Mouse (Mus musculus) spleen, adult 2 months (tissue): Measurements from ENCODE around the gene Gm45337. TPM values are rescaled to one million over a fixed set of nuclear protein-coding genes. Genes with fewer than 3 reads are reported as not detected.
"Not testable (repeated sequence)": the region's sequence is repeated elsewhere in the genome, so short reads cannot be mapped to it uniquely, and the experiment has no call there.

Experiments used
- DNase-seq, 2 experiments: peaks; one replicate each; pipeline versions ENCODE4 v3.0.0 to v3.0.0-alpha.2; 2012 to 2021; ENCODE audit warnings: low spot score in 2 of 2, low read depth in 1 of 2
- H3K27ac ChIP-seq: fragments of 200-500 bp; 2 replicates; pipeline ENCODE4 v1.5.1; 2012; ENCODE audit warnings: low read length, inconsistent platforms; ENCODE audit not compliant: insufficient read depth
- H3K27me3 ChIP-seq: fragments of 200-500 bp; 2 replicates; pipeline ENCODE4 v1.6.1; 2012; ENCODE audit warnings: mild to moderate bottlenecking, moderate library complexity, low read length, inconsistent platforms; ENCODE audit not compliant: control insufficient read depth, insufficient read depth
- H3K36me3 ChIP-seq: fragments of 200-500 bp; 2 replicates; pipeline ENCODE4 v1.6.1; 2012; ENCODE audit warnings: mild to moderate bottlenecking, low read length, inconsistent platforms; ENCODE audit not compliant: control insufficient read depth, insufficient read depth
- H3K4me1 ChIP-seq: fragments of 200-500 bp; 2 replicates; pipeline ENCODE4 v1.6.1; 2011; ENCODE audit warnings: inconsistent platforms; ENCODE audit not compliant: control insufficient read depth, insufficient read depth, insufficient read length
- H3K4me3 ChIP-seq: fragments of 200-500 bp; 2 replicates; pipeline ENCODE4 v1.5.1; 2011; ENCODE audit warnings: mild to moderate bottlenecking, inconsistent platforms; ENCODE audit not compliant: insufficient read depth, insufficient read length; ENCODE audit errors: extremely low read depth
- CTCF ChIP-seq: fragments of 200-500 bp; IDR thresholded peaks from 2 replicates; pipeline ENCODE4 v1.5.1; 2011; ENCODE audit warnings: mild to moderate bottlenecking, inconsistent platforms; ENCODE audit not compliant: insufficient read depth, insufficient read length, insufficient replicate concordance; ENCODE audit errors: extremely low read depth
- POLR2A ChIP-seq: fragments of 200-500 bp; IDR thresholded peaks from 2 replicates; pipeline ENCODE4 v1.6.1; 2011; ENCODE audit warnings: low read depth, low read length, inconsistent platforms
- WGBS: fragments of 180-500 bp; shearing (Covaris S2); methylation state at CpG from one replicate; pipeline ENCODE4 v1.1.7; 2018; 5-methylcytosine and 5-hydroxymethylcytosine counted together
- polyA plus RNA-seq: library from polyadenylated mRNA; depleted of rRNA; stranded (reverse); fragments of >200 nt; gene quantifications from 2 replicates; pipeline ENCODE4 v1.2.3, GENCODE M21; 2012; rRNA removed

Gm45337 gene
- polyA plus RNA-seq = not detected in 2 replicates

DNA sequence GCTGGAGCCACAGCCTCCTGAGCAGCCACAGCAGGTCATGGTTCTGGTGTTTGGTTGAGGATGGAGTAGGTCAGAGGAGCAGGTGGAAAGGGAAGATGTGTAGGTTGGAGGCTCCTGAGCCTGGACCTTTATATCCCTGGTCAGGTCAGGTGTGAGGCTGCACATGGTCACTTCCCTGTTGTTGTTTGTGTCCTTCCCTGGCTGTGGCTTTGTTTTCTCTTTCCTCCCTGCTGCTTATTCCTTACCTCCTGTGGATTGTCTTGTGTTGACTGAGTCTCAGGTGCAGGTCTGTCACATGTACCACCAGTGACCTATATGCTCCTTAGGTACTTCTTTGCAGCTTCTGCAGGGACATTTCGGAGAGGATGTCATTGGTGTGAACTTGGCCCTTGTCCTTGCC lies at the start of gene Gm45337:
Gm45337 (minus strand) TSS at position 101 of the 400 bp plus-strand sequence.
- no peaks in the 10 kb centered on the region for H3K4me1 ChIP-seq
- no peak for TF ChIP-seq POLR2A
- no peak for TF ChIP-seq CTCF
- no peak for DNase-seq
- H3K36me3 ChIP-seq = no peaks in the 10 kb centered on the region
- H3K4me3 ChIP-seq = no peak within 1 kb of the TSS
- H3K27ac ChIP-seq = no peak within 1 kb of the TSS
- no peaks in the 10 kb centered on the region for H3K27me3 ChIP-seq
- WGBS = 86% methylated on average over 1 of the region's 1 CpGs

DNA sequence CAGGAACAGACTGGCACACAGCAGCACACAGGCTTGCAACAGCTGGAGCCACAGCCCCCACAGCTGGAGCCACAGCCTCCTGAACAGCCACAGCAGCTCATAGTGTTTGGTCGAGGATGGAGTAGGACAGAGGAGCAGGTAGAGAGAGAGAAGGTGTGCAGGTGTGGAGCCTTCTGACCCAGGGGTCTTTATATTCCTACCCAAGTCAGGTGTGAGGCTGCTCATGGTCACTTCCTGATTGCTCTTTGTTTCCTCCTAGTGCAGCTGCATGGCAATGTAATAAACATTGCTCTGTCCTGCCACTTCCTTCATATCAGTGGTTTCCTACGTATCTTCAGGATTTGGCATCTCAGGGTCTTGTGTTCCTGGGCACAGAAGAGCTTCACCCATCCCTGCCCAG lies 45.9 kb upstream of the Gm45337 start, which contains the start of gene Gm10153:
Gm10153 (minus strand) TSS at position 101 of the 400 bp plus-strand sequence.
- DNase-seq = no peak
- no peak within 1 kb of the TSS for H3K4me3 ChIP-seq
- no peaks in the 10 kb centered on the region for H3K27me3 ChIP-seq
- H3K4me1 ChIP-seq = no peaks in the 10 kb centered on the region
- WGBS = 39% methylated on average over 2 of the region's 2 CpGs
- H3K36me3 ChIP-seq = no peaks in the 10 kb centered on the region
- H3K27ac ChIP-seq = no peak within 1 kb of the TSS
- no peak for TF ChIP-seq POLR2A
- TF ChIP-seq CTCF = no peak

DNA sequence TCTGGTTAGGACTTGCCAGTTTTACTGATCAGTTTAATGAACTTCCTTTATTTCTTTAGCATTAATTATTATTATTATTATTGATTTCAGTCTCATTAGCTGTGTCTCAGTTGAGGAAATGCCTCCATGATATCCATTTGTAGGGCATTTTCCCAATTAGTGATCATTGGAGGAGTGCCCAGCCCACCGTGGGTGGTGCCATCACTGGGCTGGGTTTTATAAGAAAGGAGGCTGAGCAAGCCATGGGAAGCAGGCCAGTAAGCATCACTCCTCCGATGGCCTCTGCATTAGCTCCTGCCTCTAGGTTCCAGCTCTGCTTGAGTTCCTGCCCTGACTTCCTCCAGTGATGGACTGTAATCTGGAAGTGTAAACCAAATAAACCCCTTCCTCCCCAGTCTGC lies 43.7 kb upstream of the Gm45337 start:
- WGBS = 86% methylated on average over 2 of the region's 2 CpGs
- no peaks in the 10 kb centered on the region for H3K36me3 ChIP-seq
- no peak for TF ChIP-seq POLR2A
- no peak for TF ChIP-seq CTCF
- H3K4me1 ChIP-seq = no peaks in the 10 kb centered on the region
- no peak for DNase-seq
- H3K27ac ChIP-seq = no peak overlapping the region
- H3K4me3 ChIP-seq = no peak overlapping the region
- H3K27me3 ChIP-seq = no peaks in the 10 kb centered on the region

DNA sequence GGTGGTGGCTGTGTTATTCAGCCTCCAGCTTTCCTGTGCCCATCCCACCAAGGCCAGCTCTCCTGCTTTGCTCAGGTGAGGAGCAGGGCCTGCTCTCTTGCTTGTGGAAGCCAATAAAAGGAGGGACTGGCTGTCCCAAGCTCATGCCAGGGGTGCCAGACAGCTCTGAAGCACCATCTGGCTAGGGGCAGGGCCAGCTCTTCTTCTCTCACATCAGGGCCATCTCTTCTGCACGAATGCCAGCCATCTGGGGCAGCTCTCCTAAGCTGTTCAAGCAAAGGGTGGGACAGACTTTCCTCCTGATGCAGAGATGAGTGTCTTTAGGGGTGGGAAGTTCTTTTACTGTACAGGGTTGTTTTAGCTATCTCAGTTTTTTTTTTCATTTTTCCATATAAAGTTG lies 36.6 kb upstream of the Gm45337 start:
- no peak for TF ChIP-seq CTCF
- no peak for TF ChIP-seq POLR2A
- Histone ChIP-seq H3K4me3 (no peak overlapping the region), H3K27ac (no peak overlapping the region), H3K4me1 (no peaks in the 10 kb centered on the region), H3K27me3 (no peaks in the 10 kb centered on the region), H3K36me3 (no peaks in the 10 kb centered on the region)
- no peak for DNase-seq
- WGBS = 38% methylated on average over 1 of the region's 1 CpGs

DNA sequence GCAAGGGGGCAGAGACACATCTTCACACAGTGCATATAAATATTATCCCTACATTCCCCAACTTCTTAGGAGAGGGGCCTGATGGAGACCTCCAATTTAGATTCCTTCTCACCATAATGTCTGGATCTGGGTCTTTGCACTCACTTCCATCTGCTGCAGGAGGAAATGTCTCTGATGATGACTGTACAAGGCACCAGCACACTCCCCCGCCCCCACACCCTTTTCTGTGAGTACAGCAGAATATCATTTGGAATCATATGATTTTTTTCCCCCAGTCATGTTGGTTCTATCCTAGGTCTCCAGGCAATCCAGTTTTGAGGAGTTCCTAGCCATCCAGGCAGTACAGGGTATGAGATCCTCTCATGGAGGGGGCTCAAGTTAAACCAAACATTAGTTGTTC lies 34.3 kb upstream of the Gm45337 start:
- Histone ChIP-seq H3K4me1 (no peaks in the 10 kb centered on the region), H3K4me3 (no peak overlapping the region), H3K36me3 (no peaks in the 10 kb centered on the region), H3K27me3 (no peaks in the 10 kb centered on the region), H3K27ac (no peak overlapping the region)
- 93% methylated on average over 1 of the region's 1 CpGs for WGBS
- no peak for DNase-seq
- no peak for TF ChIP-seq POLR2A
- no peak for TF ChIP-seq CTCF

DNA sequence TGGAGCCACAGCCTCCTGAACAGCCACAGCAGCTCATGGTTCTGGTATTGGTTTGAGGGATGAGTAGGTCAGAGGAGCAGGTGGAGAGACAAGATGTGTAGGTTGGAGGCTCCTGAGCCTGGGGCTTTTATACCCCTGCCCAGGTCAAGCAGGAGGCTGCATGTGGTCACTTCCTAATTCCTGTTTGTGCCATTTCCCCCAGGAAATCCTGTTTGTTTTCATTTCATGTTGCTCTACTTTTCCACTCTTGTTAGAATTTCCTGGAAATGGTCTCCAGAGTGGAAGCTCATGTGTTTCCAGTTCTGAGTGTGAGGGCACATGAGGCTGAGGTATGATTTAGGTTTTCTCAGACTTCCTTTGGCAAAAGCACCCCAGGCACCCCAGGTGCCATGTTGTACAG lies 31.5 kb upstream of the Gm45337 start, which contains the start of gene Krtap5-2:
Krtap5-2 (minus strand) TSS at position 101 of the 400 bp plus-strand sequence.
- H3K27ac ChIP-seq, H3K27me3 ChIP-seq, H3K4me3 ChIP-seq, DNase-seq, H3K36me3 ChIP-seq, H3K4me1 ChIP-seq: not testable (repeated sequence)

DNA sequence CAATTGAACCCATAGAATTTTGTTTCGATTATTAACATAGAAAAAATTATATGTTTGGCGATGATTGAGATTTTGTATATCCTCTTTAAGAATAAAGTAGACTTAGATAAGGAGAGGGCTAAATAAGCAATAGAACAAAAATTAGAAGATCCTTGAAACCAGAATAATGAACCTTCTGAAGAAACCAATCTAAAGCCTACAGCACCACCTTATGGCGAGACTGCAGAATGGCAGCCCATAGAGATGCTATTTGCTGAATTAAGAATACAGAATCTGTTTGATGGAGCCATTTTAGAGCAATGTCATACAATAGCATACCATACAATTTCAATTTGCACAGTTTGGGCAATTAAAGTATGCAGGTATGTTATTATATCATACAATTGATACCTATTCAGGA lies 25.4 kb upstream of the Gm45337 start:
- 49% methylated on average over 3 of the region's 3 CpGs for WGBS
- no peak for TF ChIP-seq POLR2A
- TF ChIP-seq CTCF = no peak
- H3K4me3 ChIP-seq = no peak overlapping the region
- no peaks in the 10 kb centered on the region for H3K27me3 ChIP-seq
- H3K27ac ChIP-seq = no peak overlapping the region
- no peak for DNase-seq
- no peaks in the 10 kb centered on the region for H3K4me1 ChIP-seq
- no peaks in the 10 kb centered on the region for H3K36me3 ChIP-seq

DNA sequence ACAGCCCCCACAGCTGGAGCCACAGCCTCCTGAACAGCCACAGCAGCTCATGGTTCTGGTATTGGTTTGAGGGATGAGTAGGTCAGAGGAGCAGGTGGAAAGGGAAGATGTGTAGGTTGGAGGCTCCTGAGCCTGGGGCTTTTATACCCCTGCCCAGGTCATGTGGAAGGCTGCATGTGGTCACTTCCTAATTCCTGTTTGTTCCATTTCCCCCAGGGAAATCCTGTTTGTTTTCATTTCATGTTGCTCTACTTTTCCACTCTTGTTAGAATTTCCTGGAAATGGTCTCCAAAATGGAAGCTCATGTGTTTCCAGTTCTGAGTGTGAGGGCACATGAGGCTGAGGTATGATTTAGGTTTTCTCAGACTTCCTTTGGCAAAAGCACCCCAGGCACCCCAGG lies 21.2 kb upstream of the Gm45337 start, which contains the start of gene Gm4553:
Gm4553 (minus strand) TSS at position 101 of the 400 bp plus-strand sequence.
- not testable (repeated sequence) for H3K27me3 ChIP-seq, H3K4me3 ChIP-seq, H3K36me3 ChIP-seq, H3K4me1 ChIP-seq, H3K27ac ChIP-seq, DNase-seq
